ENCODE assay signal across 8 mouse cellular contexts in genomic region chr5:100500458-100500961, GRCm38 (mm10). TPM values are rescaled to one million over a fixed set of nuclear protein-coding genes. Genes with fewer than 3 reads are reported as not detected.
DNase-seq lines count a peak whose midpoint lies in the region; ATAC-seq and TF ChIP-seq lines count a peak whose summit lies in the region.

Gene Lin54 (minus strand): TSS chr5:100500639.

- H3K79me2 ChIP-seq in macrophage (ENCODE audit: inconsistent target): peaks cover 43% of the 10 kb centered on the region

- peak within 1 kb of the TSS; percentile 70 for H3K27ac ChIP-seq in hindbrain, embryonic 16.5 days (ENCODE audit: low read depth, low read length)
- H3K27ac ChIP-seq in left cerebral cortex, adult 2 months: peak within 1 kb of the TSS; percentile 61
- peak within 1 kb of the TSS; percentile 54 for H3K27ac ChIP-seq in macrophage

- DNase-seq in ZHBTc4 (ENCODE audit: low read depth, low spot score): peak; percentile 95
- DNase-seq in cerebellum, postnatal 4 days (ENCODE audit: low spot score in 2 of 2): peak; percentile 70 to 87
- peak; percentile 84 for DNase-seq in gastrocnemius, adult 18-20 months (ENCODE audit: low spot score)
- peak; percentile 85 to 89 for DNase-seq in left cerebral cortex, adult 2 months (ENCODE audit: extremely low spot score in 1 of 2, low spot score in 2 of 2)
- DNase-seq in retina, postnatal 7 days (ENCODE audit: low read depth, low spot score): peak; percentile 86
- peak; percentile 74 to 84 for DNase-seq in urinary bladder, adult 18-20 months (ENCODE audit: low spot score in 2 of 2)

- H3K9ac ChIP-seq in hindbrain, embryonic 16.5 days (ENCODE audit: low read depth, low read length): peak within 1 kb of the TSS; percentile 60

- H3K4me1 ChIP-seq in hindbrain, embryonic 16.5 days (ENCODE audit: control insufficient read depth, insufficient read depth, low read depth, low read length): peaks cover 16% of the 10 kb centered on the region

- TF ChIP-seq CTCF in left cerebral cortex, adult 2 months (IDR thresholded peaks at IDR 0.05): no peak; the same call in none of the 2 replicates

- 0% methylated on average over 33 of the region's 60 CpGs for WGBS in hindbrain, embryonic 16.5 days
- WGBS in macrophage (ENCODE audit: missing documents): under 1% methylated on average over 48 of the region's 60 CpGs

- H3K27me3 ChIP-seq in hindbrain, embryonic 16.5 days (replicated peaks; ENCODE audit: control insufficient read depth, insufficient read depth, low read length): no peaks in the 10 kb centered on the region

- H3K36me3 ChIP-seq in hindbrain, embryonic 16.5 days (ENCODE audit: control insufficient read depth, insufficient read depth, low read length): no peaks in the 10 kb centered on the region
- no peaks in the 10 kb centered on the region for H3K36me3 ChIP-seq in macrophage (ENCODE audit: inconsistent target)

- H3K4me3 ChIP-seq in hindbrain, embryonic 16.5 days (ENCODE audit: low read length): peak within 1 kb of the TSS; percentile 63
- peak within 1 kb of the TSS; percentile 83 for H3K4me3 ChIP-seq in left cerebral cortex, adult 2 months
- H3K4me3 ChIP-seq in macrophage (ENCODE audit: inconsistent target): peak within 1 kb of the TSS; percentile 91

- H3K9me3 ChIP-seq in hindbrain, embryonic 16.5 days (ENCODE audit: control insufficient read depth, low read length): no peaks in the 10 kb centered on the region

- peak; percentile 96 for ATAC-seq in hindbrain, embryonic 16.5 days

- intact Hi-C loops in left cerebral cortex, adult 2 months (cut with DNase I): loop anchor here (1.0 to 2.0 kb wide), 2 partner anchors 18 to 72 kb away; partner anchors contain the start of gene Cops4

- H3K4me2 ChIP-seq in hindbrain, embryonic 16.5 days (ENCODE audit: low read length): peak within 1 kb of the TSS; percentile 79

RNA-seq across cellular contexts. Expression of gene Lin54, which starts in this region (rescaled TPM):
- total RNA-seq in gastrocnemius, adult 18-20 months (2021): 1 to 10 TPM; 4.5 to 6.3 TPM
- polyA plus RNA-seq in hindbrain, embryonic 16.5 days (2015; fragmentation: Nextera tagmentation; extraction: Ambion mirVana): 7.7 and 8.8 TPM in 2 replicates
- 10 to 100 TPM; 22.0 to 24.2 TPM for total RNA-seq in left cerebral cortex, adult 2 months (2021)
- total RNA-seq in macrophage (2018; cell fraction: chromatin; rRNA removed): 10 to 100 TPM; 10.3 to 60.6 (median 22.8) TPM
- total RNA-seq in macrophage (2018; cell fraction: cytosol; rRNA removed): 10 to 100 TPM in 25 of 26 experiments, 1 to 10 TPM in 1; 9.7 to 14.3 (median 12.2) TPM
- total RNA-seq in macrophage (2018; cell fraction: nucleus; rRNA removed): 10 to 100 TPM; 10.1 to 37.5 (median 20.8) TPM
- polyA plus RNA-seq in macrophage (2018): 8.7 to 13.7 TPM (median 11.2 TPM) in 3 replicates

Comparison
In these comparisons a context has a peak if more than half of its experiments do, and no peak if none do; other contexts are left out.
1. Peak in every context shown above with its lines: DNase-seq, ATAC-seq, H3K4me3 ChIP-seq and H3K27ac ChIP-seq.